Mouse (Mus musculus): Measurements from ENCODE around the gene Slc22a23.

GRCm38 (mm10) chr13:34372870-34373478 is 28.0 kb upstream of the Slc22a23 start:
- TF ChIP-seq CTCF (IDR thresholded peaks at IDR 0.05; ENCODE audit: low read depth) (no peak), EP300 (IDR thresholded peaks at IDR 0.05; ENCODE audit: low read depth) (no peak)
